ENCODE assay signal across 20 mouse cellular contexts in the genomic region with DNA sequence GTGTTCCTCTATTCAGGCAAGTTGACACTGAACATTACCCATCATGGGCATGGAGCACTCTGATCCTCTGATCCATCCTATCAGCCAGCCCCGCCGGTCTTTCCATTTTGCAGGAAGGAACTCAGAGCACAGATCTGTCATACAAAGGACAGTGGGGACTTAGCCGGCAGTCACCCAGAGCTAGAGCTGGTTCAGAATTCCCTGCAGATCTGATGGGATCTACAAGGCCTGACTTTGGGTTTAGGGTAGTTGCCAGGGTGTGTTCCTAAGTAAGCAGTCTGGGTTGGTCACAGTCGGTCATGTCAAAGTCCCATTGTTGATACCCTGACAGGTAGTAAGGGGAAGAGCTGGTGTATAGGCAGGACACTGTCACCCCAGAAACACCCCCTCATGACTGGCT. TPM values are rescaled to one million over a fixed set of nuclear protein-coding genes. Genes with fewer than 3 reads are reported as not detected.
DNase-seq lines count a peak whose midpoint lies in the region; ATAC-seq and TF ChIP-seq lines count a peak whose summit lies in the region.
"Had no signal": no experiment of that assay in that cellular context is flagged by ENCODE, and none has a peak within 500 bp of the region (broad histone marks: within the 10 kb centered on the region; RNA-seq: fewer than 3 reads in every experiment).

No protein-coding gene starts in this region.

- peaks cover 29% of the 10 kb centered on the region for H3K4me1 ChIP-seq in embryonic facial prominence, embryonic 14.5 days (ENCODE audit: control insufficient read depth, insufficient read depth, low read length)
- peaks cover 37% of the 10 kb centered on the region for H3K4me1 ChIP-seq in embryonic facial prominence, embryonic 10.5 days
- peaks cover 43% of the 10 kb centered on the region for H3K4me1 ChIP-seq in hindbrain, embryonic 13.5 days (replicated peaks)
- H3K4me1 ChIP-seq in hindbrain, embryonic 12.5 days: peaks cover 41% of the 10 kb centered on the region
- H3K4me1 ChIP-seq in lung, postnatal 0 days (ENCODE audit: insufficient read depth, low read depth, low read length): peaks cover 20% of the 10 kb centered on the region
- peaks cover 27% of the 10 kb centered on the region for H3K4me1 ChIP-seq in stomach, embryonic 15.5 days

- no peak overlapping the region for H3K4me3 ChIP-seq in embryonic facial prominence, embryonic 14.5 days (ENCODE audit: low read depth, low read length)
- H3K4me3 ChIP-seq in embryonic facial prominence, embryonic 10.5 days: no peak overlapping the region
- H3K4me3 ChIP-seq in hindbrain, embryonic 13.5 days: no peak overlapping the region
- H3K4me3 ChIP-seq in hindbrain, embryonic 12.5 days: no peak overlapping the region
- no peak overlapping the region for H3K4me3 ChIP-seq in lung, postnatal 0 days (ENCODE audit: low read depth, low read length)
- no peak overlapping the region for H3K4me3 ChIP-seq in stomach, embryonic 15.5 days (replicated peaks)
- H3K4me3 ChIP-seq: embryonic facial prominence, embryonic 13.5 days; forebrain, embryonic 13.5 days; heart, embryonic 13.5 days; limb, embryonic 12.5 days; liver, embryonic 15.5 days; midbrain, embryonic 13.5 days had no signal

- WGBS in embryonic facial prominence, embryonic 14.5 days: 84% methylated on average over 4 of the region's 4 CpGs
- 94% methylated on average over 4 of the region's 4 CpGs for WGBS in embryonic facial prominence, embryonic 10.5 days
- 82% methylated on average over 4 of the region's 4 CpGs for WGBS in hindbrain, embryonic 13.5 days
- WGBS in hindbrain, embryonic 12.5 days: 88% methylated on average over 4 of the region's 4 CpGs
- WGBS in lung, postnatal 0 days: 89% methylated on average over 4 of the region's 4 CpGs
- 92% methylated on average over 4 of the region's 4 CpGs for WGBS in stomach, embryonic 15.5 days

- no peak for ATAC-seq in embryonic facial prominence, embryonic 14.5 days (ENCODE audit: low read depth)
- no peak for ATAC-seq in hindbrain, embryonic 13.5 days (ENCODE audit: low FRiP score)
- no peak for ATAC-seq in hindbrain, embryonic 12.5 days (ENCODE audit: low FRiP score)
- no peak for ATAC-seq in lung, postnatal 0 days
- ATAC-seq in stomach, embryonic 15.5 days (ENCODE audit: insufficient read depth, low FRiP score, low read depth): no peak
- ATAC-seq: forebrain, embryonic 13.5 days; midbrain, embryonic 13.5 days had no signal

- no peak for TF ChIP-seq EP300 in lung, postnatal 0 days (IDR thresholded peaks at IDR 0.05)

- no peak overlapping the region for H3K4me2 ChIP-seq in embryonic facial prominence, embryonic 14.5 days (ENCODE audit: low read depth, low read length)
- no peak overlapping the region for H3K4me2 ChIP-seq in hindbrain, embryonic 13.5 days
- no peak overlapping the region for H3K4me2 ChIP-seq in hindbrain, embryonic 12.5 days (replicated peaks)
- H3K4me2 ChIP-seq in lung, postnatal 0 days (replicated peaks; ENCODE audit: low read depth, low read length): no peak overlapping the region
- H3K4me2 ChIP-seq in stomach, embryonic 15.5 days: no peak overlapping the region
- H3K4me2 ChIP-seq: embryonic facial prominence, embryonic 13.5 days; forebrain, embryonic 13.5 days; heart, embryonic 13.5 days; limb, embryonic 12.5 days; liver, embryonic 15.5 days; midbrain, embryonic 13.5 days had no signal

- DNase-seq in embryonic facial prominence, embryonic 14.5 days (ENCODE audit: low spot score): no peak
- no peak for DNase-seq in embryonic facial prominence, embryonic 10.5 days (ENCODE audit: low spot score)
- DNase-seq in lung, postnatal 0 days (ENCODE audit: low spot score): no peak
- DNase-seq in lung, postnatal 14 days: no peak
- no peak for DNase-seq in testis, postnatal 10 days (ENCODE audit: low spot score)
- DNase-seq: cerebellum, adult 9-11 months; gastrocnemius, postnatal 36 days; kidney, adult 8-10 months; kidney, postnatal 25 days; thymus, postnatal 36 days had no signal

- no peak for TF ChIP-seq CTCF in lung, postnatal 0 days (IDR thresholded peaks at IDR 0.05)

- peak overlapping the region; percentile 89; the same call in 1 of the 2 replicates for H3K27ac ChIP-seq in embryonic facial prominence, embryonic 14.5 days (replicated peaks; ENCODE audit: low read depth, low read length)
- H3K27ac ChIP-seq in embryonic facial prominence, embryonic 10.5 days (replicated peaks): no peak overlapping the region
- peak overlapping the region; percentile 95; the same call in 1 of the 2 replicates for H3K27ac ChIP-seq in hindbrain, embryonic 13.5 days
- no peak overlapping the region for H3K27ac ChIP-seq in hindbrain, embryonic 12.5 days
- 0 out of 2 replicates have a peak overlapping the region, but pooled peaks have one; percentile 87 for H3K27ac ChIP-seq in lung, postnatal 0 days (ENCODE audit: low read length)
- peak overlapping the region; percentile 92 for H3K27ac ChIP-seq in stomach, embryonic 15.5 days
- H3K27ac ChIP-seq: liver, embryonic 15.5 days; midbrain, embryonic 13.5 days had no signal

- peaks cover 4% of the 10 kb centered on the region; the same call in 1 of the 2 replicates for H3K36me3 ChIP-seq in embryonic facial prominence, embryonic 14.5 days (ENCODE audit: control insufficient read depth, insufficient read depth, low read length)
- H3K36me3 ChIP-seq in embryonic facial prominence, embryonic 10.5 days (replicated peaks): 0 out of 2 replicates have a peak, but pooled peaks cover 3% of the 10 kb centered on the region
- H3K36me3 ChIP-seq in hindbrain, embryonic 13.5 days: no peaks in the 10 kb centered on the region
- H3K36me3 ChIP-seq in hindbrain, embryonic 12.5 days: no peaks in the 10 kb centered on the region
- H3K36me3 ChIP-seq in lung, postnatal 0 days (ENCODE audit: insufficient read depth, low read length): no peaks in the 10 kb centered on the region
- H3K36me3 ChIP-seq in stomach, embryonic 15.5 days: no peaks in the 10 kb centered on the region
- H3K36me3 ChIP-seq: heart, embryonic 13.5 days; limb, embryonic 12.5 days; liver, embryonic 15.5 days; midbrain, embryonic 13.5 days had no signal

- no peaks in the 10 kb centered on the region for H3K9me3 ChIP-seq in embryonic facial prominence, embryonic 14.5 days (ENCODE audit: control insufficient read depth, low read length)
- H3K9me3 ChIP-seq in embryonic facial prominence, embryonic 10.5 days: no peaks in the 10 kb centered on the region
- H3K9me3 ChIP-seq in hindbrain, embryonic 13.5 days: no peaks in the 10 kb centered on the region
- H3K9me3 ChIP-seq in hindbrain, embryonic 12.5 days (replicated peaks): no peaks in the 10 kb centered on the region
- no peaks in the 10 kb centered on the region for H3K9me3 ChIP-seq in lung, postnatal 0 days (ENCODE audit: low read length)
- no peaks in the 10 kb centered on the region for H3K9me3 ChIP-seq in stomach, embryonic 15.5 days
- H3K9me3 ChIP-seq: embryonic facial prominence, embryonic 13.5 days; forebrain, embryonic 13.5 days; heart, embryonic 13.5 days; limb, embryonic 12.5 days; liver, embryonic 15.5 days; midbrain, embryonic 13.5 days had no signal

- H3K27me3 ChIP-seq in embryonic facial prominence, embryonic 14.5 days (replicated peaks; ENCODE audit: control insufficient read depth, insufficient read depth, low read length): no peaks in the 10 kb centered on the region
- peaks cover 24% of the 10 kb centered on the region for H3K27me3 ChIP-seq in embryonic facial prominence, embryonic 10.5 days (replicated peaks; ENCODE audit: low read depth, poor library complexity, severe bottlenecking)
- no peaks in the 10 kb centered on the region for H3K27me3 ChIP-seq in hindbrain, embryonic 13.5 days
- H3K27me3 ChIP-seq in hindbrain, embryonic 12.5 days: no peaks in the 10 kb centered on the region
- no peaks in the 10 kb centered on the region for H3K27me3 ChIP-seq in lung, postnatal 0 days (replicated peaks; ENCODE audit: insufficient read depth, low read length)
- no peaks in the 10 kb centered on the region for H3K27me3 ChIP-seq in stomach, embryonic 15.5 days (replicated peaks)
- H3K27me3 ChIP-seq: embryonic facial prominence, embryonic 13.5 days; forebrain, embryonic 13.5 days; heart, embryonic 13.5 days; limb, embryonic 12.5 days; midbrain, embryonic 13.5 days had no signal

- no peak overlapping the region for H3K9ac ChIP-seq in embryonic facial prominence, embryonic 14.5 days (ENCODE audit: low read depth, low read length)
- no peak overlapping the region for H3K9ac ChIP-seq in hindbrain, embryonic 13.5 days
- H3K9ac ChIP-seq in hindbrain, embryonic 12.5 days: no peak overlapping the region
- no peak overlapping the region for H3K9ac ChIP-seq in lung, postnatal 0 days (replicated peaks; ENCODE audit: low read depth)
- no peak overlapping the region for H3K9ac ChIP-seq in stomach, embryonic 15.5 days
- H3K9ac ChIP-seq: embryonic facial prominence, embryonic 13.5 days; forebrain, embryonic 13.5 days; heart, embryonic 13.5 days; limb, embryonic 12.5 days; liver, embryonic 15.5 days; midbrain, embryonic 13.5 days had no signal

RNA-seq across cellular contexts. Expression of a gene that starts 39.8 kb away (rescaled TPM):
- 114 and 123 TPM in 2 replicates for polyA plus RNA-seq in embryonic facial prominence, embryonic 14.5 days (2014; fragmentation: Nextera tagmentation; extraction: Ambion mirVana)
- 30.3 and 34.2 TPM in 2 replicates for polyA plus RNA-seq in embryonic facial prominence, embryonic 10.5 days (2016; fragmentation: Nextera tagmentation; extraction: Ambion mirVana)
- polyA plus RNA-seq in hindbrain, embryonic 13.5 days (2015; fragmentation: Nextera tagmentation; extraction: Ambion mirVana): 76.4 and 89.0 TPM in 2 replicates
- polyA plus RNA-seq in hindbrain, embryonic 12.5 days (2016; fragmentation: Nextera tagmentation; extraction: Ambion mirVana): 83.7 and 88.1 TPM in 2 replicates
- 110 and 122 TPM in 2 replicates for polyA plus RNA-seq in lung, postnatal 0 days (2015; fragmentation: Nextera tagmentation; extraction: Ambion mirVana)
- polyA plus RNA-seq in stomach, embryonic 15.5 days (2015; fragmentation: Nextera tagmentation; extraction: Ambion mirVana): 185 and 189 TPM in 2 replicates

RNA-seq across cellular contexts. Expression of a gene that starts 50.7 kb away (rescaled TPM):
- 1.8 TPM in 1 of 2 replicates, not detected in the other for polyA plus RNA-seq in embryonic facial prominence, embryonic 14.5 days (2014; fragmentation: Nextera tagmentation; extraction: Ambion mirVana)
- not detected in 2 replicates for polyA plus RNA-seq in embryonic facial prominence, embryonic 10.5 days (2016; fragmentation: Nextera tagmentation; extraction: Ambion mirVana)
- polyA plus RNA-seq in hindbrain, embryonic 13.5 days (2015; fragmentation: Nextera tagmentation; extraction: Ambion mirVana): 1.9 and 3.0 TPM in 2 replicates
- polyA plus RNA-seq in hindbrain, embryonic 12.5 days (2016; fragmentation: Nextera tagmentation; extraction: Ambion mirVana): 0.96 and 1.5 TPM in 2 replicates
- 9.9 and 10.8 TPM in 2 replicates for polyA plus RNA-seq in lung, postnatal 0 days (2015; fragmentation: Nextera tagmentation; extraction: Ambion mirVana)
- not detected in 2 replicates for polyA plus RNA-seq in stomach, embryonic 15.5 days (2015; fragmentation: Nextera tagmentation; extraction: Ambion mirVana)
- polyA plus RNA-seq: adrenal gland, adult 2 months; embryonic facial prominence, embryonic 13.5 days; forebrain, embryonic 13.5 days; heart, embryonic 13.5 days; limb, embryonic 12.5 days; liver, embryonic 15.5 days; midbrain, embryonic 13.5 days had no signal

Comparison
In these comparisons a context has a peak if more than half of its experiments do, and no peak if none do; other contexts are left out.
1. H3K27ac ChIP-seq: peak in embryonic facial prominence, embryonic 14.5 days (single experiment), hindbrain, embryonic 13.5 days (single experiment), lung, postnatal 0 days (single experiment) and stomach, embryonic 15.5 days (single experiment); none in embryonic facial prominence, embryonic 10.5 days (single experiment) and hindbrain, embryonic 12.5 days (single experiment).